Mouse (Mus musculus): Measurements from ENCODE around the gene Stub1.

DNA sequence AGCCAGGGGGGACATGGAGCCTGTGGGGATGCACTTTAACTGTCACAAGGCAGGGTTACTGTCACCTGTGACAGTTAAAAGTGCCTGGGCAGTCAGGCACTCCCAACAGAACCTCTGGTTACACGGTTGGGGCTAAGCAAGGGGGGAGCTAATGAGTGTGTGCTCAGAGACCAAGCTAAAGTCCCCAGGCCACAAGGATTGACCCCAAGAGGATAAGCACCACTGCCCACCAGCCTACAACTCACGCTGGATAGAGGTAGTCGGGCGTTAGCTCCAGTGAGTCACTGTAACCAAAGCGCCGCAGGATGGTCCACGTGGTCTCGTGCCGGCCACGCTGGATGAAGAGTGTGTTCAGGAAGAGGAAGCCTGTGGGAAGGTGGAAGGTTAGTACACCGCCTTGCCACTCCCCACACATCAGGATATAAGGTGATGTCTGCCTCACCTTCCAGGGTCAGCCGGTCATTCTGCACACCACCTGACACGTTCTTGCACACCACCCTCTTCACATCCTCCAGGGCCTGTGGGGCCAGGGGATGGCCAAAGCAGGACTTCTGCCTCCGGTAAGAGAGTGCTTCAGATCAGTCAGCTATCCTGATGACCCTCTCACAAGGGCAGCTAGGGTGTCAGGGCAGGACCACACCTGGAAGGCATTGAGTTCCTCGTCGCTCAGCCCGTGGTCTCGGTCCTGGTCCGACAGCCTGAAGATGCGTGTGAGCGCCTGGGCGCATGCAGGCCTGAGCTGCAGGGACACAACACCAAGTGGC is 8.1 kb upstream of the Stub1 start, which contains the start of gene Gm20683:
- TF ChIP-seq CTCF (IDR thresholded peaks at IDR 0.05; ENCODE audit: low read depth, low read length) (no peak), POLR2A (IDR thresholded peaks at IDR 0.05; ENCODE audit: extremely low read depth, insufficient read depth, low read length) (no peak)
